Mouse (Mus musculus) adrenal gland, postnatal 36 days (tissue): ENCODE data around the gene Pdia5. TPM values are rescaled to one million over a fixed set of nuclear protein-coding genes. Genes with fewer than 3 reads are reported as not detected.

ENCODE experiments used
- DNase-seq, 2 experiments: peaks; one replicate each; pipeline ENCODE4 v3.0.0; 2021; ENCODE audit warnings: mixed read lengths in 1 of 2
- total RNA-seq, 2 experiments: library from RNA; stranded (reverse); gene quantifications; 2 replicates each; pipeline ENCODE4 v1.2.3; 2021

Gene Pdia5
- total RNA-seq, 2 experiments from 2014 or later: 18.6 to 21.4 TPM

- DNase-seq: no peak
Measured at GRCm38 (mm10) chr16:35441346-35442025, 49.2 kb downstream of the Pdia5 start.

- DNase-seq: peak; percentile 7 to 17
Measured at GRCm38 (mm10) chr16:35439046-35439445, 51.6 kb downstream of the Pdia5 start.

DNA sequence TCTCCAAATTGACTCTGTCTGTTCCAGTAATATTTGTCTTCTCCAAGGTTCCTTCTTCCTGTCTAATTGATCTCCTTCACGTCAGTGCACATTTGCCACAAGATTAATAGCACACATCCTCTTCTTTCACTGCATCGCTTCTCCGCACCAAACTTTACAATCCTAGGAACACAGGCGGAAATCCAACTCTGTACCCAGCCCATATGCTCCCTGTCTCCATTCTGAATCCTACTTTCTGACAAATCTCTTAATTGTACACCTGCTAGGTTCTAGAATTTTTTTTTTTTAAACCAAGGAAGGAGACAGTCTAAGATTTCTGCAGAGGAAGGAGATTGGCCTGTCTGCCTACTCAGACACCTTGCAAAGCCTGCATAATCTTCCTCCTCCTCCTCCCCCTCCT lies 59.1 kb downstream of the Pdia5 start:
- DNase-seq: no peak

- DNase-seq: no peak
Measured at GRCm38 (mm10) chr16:35424926-35425325, 65.7 kb downstream of the Pdia5 start.

- DNase-seq: no peak
Measured at GRCm38 (mm10) chr16:35423250-35424139, 67.2 kb downstream of the Pdia5 start.

DNA sequence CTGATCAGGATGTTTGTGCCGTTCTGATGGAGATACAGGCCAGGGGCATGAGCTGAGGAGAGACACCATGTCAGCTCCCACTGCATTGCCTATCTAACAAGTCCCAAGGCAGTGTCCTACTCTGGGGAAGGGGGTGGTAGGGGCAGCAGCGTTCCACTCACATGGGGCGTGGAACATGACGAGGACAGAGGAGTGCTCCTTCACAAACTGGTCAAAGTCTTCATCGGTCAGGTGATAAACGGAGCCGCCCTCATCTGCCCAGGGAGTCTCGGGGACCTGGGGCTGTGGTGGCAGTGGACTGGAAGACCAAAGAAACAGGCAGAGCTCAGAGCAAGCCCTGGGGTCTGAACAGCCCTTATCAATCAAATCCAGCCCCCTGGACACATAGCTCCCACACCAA lies 68.0 kb downstream of the Pdia5 start:
- DNase-seq: no peak

DNA sequence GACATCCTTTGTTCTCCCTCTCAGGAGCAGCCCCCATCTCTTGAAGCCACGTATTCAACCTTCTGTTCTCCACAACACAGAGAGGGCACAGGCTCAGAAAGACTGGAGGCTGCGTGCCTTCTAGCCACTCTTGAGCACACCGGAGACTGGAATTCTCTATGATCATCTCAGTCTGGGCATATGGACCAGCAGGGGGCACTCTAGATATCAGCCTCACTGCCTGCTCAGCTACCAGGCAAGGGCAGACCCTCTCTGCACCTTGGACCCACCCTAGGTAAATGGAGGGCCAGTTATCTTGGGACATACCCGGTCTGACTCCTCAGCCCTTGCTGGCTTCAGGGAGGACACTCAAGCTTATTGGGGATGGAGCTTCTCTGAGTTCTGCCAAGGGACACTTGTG lies 68.5 kb downstream of the Pdia5 start:
- peak; percentile 29 to 56 for DNase-seq

- DNase-seq: no peak
Measured at GRCm38 (mm10) chr16:35414616-35415015, 76.1 kb downstream of the Pdia5 start.

DNA sequence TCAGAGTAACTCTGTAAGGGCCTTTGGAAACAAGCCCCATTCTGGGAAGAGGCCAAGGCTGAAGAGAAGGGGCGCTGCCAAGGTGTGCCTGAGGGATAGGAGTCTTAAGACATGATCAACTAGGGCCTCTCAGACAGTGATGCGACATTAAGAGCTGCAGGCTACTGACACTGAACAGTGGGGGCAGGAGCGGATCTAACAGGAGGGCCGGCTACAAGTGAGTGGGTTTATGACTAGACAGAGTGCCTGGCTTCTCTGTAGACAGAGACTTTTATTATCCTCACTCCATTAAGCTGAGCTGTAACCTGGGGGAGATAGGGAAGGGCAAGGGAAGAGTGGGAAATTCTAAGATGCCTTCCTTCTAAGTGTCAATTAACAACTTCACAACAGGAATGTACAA lies 84.0 kb downstream of the Pdia5 start:
- DNase-seq: no peak

DNA sequence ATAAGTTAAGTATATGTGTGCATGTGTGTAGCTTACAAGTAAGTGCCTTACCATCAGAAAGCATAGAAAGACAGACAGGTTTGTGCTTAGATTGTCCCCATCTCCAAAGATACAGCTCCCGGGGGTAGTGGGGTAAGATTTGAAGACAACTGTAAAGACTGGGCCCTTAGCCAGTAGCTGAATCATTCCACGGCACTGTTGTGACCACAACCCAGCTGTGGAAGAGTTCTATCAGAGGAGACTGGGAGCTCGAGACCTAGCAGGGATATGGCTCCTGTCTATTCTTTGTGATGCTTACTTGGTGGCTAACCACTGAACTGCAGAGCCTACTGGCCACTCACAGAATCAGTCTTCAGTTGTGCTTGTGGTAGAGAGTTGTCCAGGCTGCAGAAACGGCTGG lies 84.5 kb downstream of the Pdia5 start:
- no peak for DNase-seq

GRCm38 (mm10) chr16:35405348-35406080 lies 85.2 kb downstream of the Pdia5 start:
- no peak for DNase-seq

DNA sequence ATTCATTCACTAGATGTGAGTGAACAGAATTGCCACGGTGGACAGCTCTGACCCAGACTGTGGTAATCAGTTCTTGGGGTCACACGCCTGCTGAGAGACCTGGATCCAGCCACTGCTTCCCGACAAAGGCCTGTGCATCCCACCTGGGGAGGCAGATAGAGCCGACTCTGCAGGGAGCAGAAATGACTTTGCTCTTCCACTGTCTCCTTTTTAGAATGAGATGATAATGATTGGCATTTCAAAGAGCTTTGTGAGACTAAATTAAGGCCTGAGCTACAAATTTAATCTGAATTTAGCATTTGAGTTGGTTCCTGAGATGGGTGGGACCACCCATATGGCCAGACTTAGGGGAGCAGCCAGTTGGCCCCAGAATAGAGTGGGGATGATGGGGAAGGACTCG lies 85.8 kb downstream of the Pdia5 start:
- no peak for DNase-seq

GRCm38 (mm10) chr16:35403891-35404290 lies 86.8 kb downstream of the Pdia5 start:
- DNase-seq: no peak

- no peak for DNase-seq
Measured at GRCm38 (mm10) chr16:35403356-35403755, 87.3 kb downstream of the Pdia5 start.

GRCm38 (mm10) chr16:35392813-35393212 lies 97.9 kb downstream of the Pdia5 start:
- peak in 1 of 2 experiments; percentile 26 for DNase-seq

- no peak for DNase-seq
Measured at GRCm38 (mm10) chr16:35385654-35386053, 105.0 kb downstream of the Pdia5 start.

DNA sequence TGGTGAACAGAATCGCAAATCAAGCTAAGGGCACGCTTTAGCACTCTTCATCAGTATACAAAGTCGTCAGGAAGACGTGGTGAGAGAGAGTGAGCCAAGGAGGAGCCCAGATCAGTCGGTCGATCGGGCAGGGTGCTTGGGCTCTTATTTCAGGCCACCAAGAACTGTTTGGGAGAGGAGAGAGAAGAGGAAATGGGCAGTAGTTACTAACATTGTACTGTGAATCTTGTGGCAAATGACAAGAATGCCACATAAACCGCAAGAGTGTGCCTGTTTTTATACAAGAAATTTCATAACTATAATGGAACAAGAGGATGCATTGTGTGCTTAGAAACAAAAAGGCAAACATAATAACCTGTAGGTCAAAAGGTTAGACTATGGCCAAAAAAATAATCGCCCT lies 110.6 kb downstream of the Pdia5 start:
- DNase-seq: no peak

GRCm38 (mm10) chr16:35379344-35379743 lies 111.3 kb downstream of the Pdia5 start:
- DNase-seq: peak; percentile 84 to 89

DNA sequence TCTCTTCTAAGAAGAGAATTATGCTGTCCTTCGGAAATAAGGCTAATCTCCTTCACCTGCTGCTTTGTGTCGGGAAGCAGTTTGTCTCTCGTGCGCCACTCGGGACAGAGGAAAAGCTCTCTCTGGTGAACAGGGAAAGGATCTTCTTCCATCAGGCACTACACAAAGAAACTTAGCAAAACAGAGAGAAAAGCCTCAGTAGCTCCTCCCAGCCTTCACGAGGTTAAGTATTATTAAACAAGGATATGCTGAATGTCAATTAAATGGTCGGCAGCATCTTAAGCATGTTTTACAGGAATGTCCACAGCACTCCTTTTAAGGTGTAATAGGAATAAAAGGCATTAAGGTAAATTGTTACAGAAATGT lies 126.6 kb downstream of the Pdia5 start:
- no peak for DNase-seq

DNA sequence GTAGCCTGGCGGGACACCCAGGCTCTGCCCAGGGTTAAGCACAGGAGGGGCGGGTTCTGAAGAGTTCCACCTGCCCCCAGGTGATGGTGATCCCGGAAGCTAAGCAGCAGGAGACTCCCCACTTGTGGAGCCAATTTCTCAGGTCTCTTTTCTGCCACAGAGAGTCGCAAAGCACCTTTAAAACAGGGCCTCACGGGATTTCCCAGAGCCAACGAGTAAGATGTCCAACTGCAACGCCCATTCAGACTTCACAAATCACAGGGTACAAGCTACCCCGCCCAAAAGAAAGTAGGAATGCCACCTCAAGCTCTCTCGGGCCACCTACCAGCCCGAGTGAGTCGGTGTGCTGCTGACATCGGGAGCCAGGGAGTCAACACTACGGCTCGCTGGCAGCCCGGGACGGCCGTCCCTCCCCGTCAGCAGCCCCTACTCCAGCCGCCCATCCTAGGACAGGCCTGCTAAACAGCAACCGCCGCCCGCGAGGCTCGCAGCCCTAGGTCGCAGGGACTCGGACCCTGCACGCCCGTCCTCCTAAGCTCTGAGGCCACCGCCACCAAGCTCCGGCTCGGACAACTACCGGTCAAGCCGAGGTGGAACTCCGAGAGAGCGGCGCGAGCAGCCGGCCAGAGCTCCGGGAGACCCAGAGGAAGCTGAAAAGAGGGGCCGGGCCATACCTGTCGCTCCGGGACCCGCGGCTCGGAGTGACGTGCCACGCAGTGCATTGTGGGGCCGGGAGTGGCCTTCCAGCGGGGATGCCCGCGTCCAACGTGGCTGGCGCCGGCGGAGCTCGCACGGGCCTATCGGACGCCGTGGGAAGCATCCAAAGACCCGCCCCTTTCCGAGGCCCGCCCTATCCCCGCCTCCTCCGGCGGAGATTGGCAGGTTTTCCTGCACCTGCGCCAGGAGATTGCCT lies 127.3 kb downstream of the Pdia5 start, which contains the start of gene Sec22a:
TSS of gene Sec22a (minus strand) at position 769 of the 913 bp plus-strand sequence.
- DNase-seq: peak; percentile 97

GRCm38 (mm10) chr16:35362221-35362620 lies 128.5 kb downstream of the Pdia5 start:
- DNase-seq: no peak

GRCm38 (mm10) chr16:35360593-35360992 lies 130.1 kb downstream of the Pdia5 start:
- DNase-seq: peak; percentile 60 to 72
